Mouse (Mus musculus) gastrocnemius, postnatal 10 days (tissue): ENCODE data around the gene Adat2. TPM values are rescaled to one million over a fixed set of nuclear protein-coding genes. Genes with fewer than 3 reads are reported as not detected.

Experiments
- DNase-seq: peaks from one replicate; pipeline ENCODE4 v3.0.0; 2021; ENCODE audit warnings: mixed read lengths
- long read RNA-seq, 2 experiments: library from polyadenylated mRNA; stranded (forward); transcript quantifications; one replicate each; pipeline ENCODE4 v2.0.0; 2021
- total RNA-seq, 2 experiments: library from RNA; stranded (reverse); gene quantifications; 2 replicates each; pipeline ENCODE4 v1.2.3; 2021

Gene Adat2
- total RNA-seq = 1 to 10 TPM; 3.5 to 3.7 TPM
- long read RNA-seq, experiment 1, partial matches to known transcripts = 0 of 3 reads
- long read RNA-seq, experiment 1, other reads (novel, unspliced or antisense) = 0 of 3 reads
- long read RNA-seq, experiment 2, partial matches to known transcripts = 0 of 4 reads
- long read RNA-seq, experiment 2, other reads (novel, unspliced or antisense) = 0 of 4 reads

- peak; percentile 90 for DNase-seq
These were observed at the start of gene Adat2, which contains the start of gene Pex3 for GRCm38 (mm10) chr10:13552646-13553497. Adat2 (plus strand) TSS chr10:13552894. Pex3 (minus strand) TSS chr10:13553142.

DNA sequence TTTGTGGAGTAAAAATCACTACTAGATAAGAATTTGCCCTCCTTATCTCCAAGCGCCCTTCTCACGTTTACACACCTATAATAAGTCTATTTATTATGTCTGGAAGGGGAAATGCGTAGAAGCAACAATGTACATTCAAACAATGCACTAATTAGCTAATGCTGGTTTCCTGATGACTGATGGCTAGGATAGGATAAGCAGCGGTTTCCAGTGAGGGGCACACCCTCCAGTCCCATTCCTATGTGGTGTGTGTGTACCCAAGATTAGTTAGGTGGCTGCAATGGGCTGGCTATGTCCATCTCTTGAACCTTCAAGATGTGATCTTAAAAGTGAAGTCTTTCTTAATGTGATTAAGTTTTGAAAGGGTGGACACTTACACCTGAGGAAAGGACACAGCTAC, 30.8 kb upstream of the Adat2 start:
- DNase-seq = no peak

GRCm38 (mm10) chr10:13528155-13528554, 24.5 kb upstream of the Adat2 start:
- no peak for DNase-seq

DNA sequence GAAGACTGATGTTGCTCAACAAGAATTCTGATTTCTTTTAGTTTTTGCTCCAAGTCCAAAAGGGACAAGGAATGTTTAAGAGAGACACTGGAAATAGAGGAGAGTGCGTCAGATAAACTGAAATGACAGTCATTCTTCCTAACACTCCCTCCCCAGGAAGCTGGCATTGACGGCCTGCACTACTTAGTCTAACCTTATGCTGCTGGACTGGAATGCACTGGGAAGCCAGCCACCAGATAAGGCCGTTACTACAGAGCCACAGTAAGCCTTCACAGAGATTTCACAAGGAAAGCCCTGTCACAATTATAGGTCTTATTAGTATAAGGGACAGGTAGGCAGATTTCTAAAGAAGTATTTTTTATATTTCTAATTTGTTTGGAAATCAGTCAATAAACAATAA, 17.9 kb upstream of the Adat2 start:
- DNase-seq = no peak

DNA sequence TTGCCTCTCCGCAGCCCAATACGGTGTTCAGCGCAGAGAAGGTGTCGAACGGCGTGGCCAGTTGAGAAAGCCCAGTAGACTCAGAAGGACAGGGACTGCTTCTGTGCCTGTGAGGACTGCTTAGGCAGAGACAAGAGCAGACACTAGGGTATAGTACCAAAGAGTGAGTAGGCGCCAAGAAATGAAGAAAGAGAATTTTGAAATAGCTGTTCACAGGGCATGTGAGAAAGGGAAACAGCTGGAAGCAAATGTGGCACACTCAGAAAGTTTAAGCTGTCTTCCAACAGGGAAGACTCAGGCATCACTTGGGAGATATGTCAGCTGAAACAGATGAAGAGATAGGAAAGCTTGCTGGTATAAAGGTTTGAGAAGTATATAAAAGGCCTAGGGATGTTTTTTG, 16.0 kb upstream of the Adat2 start:
- DNase-seq = no peak

DNA sequence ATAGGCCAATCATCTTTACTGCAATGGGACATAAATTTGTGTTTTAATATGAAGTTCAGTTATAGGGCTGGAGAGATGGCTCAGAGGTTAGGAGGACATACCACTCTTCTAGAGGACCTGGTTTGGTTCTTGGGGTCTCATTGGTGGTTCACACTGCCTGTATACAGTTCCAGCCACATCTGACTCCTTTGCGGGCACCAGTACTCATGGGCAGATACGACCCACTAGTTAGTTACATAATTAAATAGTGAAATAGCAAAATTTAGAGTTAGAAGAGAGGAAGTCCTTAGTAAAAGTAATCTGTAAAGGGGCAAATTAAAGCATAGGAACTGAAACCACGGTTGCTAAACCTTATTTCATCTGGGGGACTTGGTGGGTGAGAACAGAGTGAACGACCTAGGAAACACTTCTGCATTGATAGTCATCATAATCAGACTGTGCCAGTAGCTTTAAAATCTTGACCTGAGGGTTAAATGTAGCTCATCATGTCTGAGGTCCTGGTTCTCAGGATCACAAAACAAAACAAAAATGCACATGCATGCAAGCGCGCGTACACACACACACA, 12.8 kb upstream of the Adat2 start:
- DNase-seq = no peak

DNA sequence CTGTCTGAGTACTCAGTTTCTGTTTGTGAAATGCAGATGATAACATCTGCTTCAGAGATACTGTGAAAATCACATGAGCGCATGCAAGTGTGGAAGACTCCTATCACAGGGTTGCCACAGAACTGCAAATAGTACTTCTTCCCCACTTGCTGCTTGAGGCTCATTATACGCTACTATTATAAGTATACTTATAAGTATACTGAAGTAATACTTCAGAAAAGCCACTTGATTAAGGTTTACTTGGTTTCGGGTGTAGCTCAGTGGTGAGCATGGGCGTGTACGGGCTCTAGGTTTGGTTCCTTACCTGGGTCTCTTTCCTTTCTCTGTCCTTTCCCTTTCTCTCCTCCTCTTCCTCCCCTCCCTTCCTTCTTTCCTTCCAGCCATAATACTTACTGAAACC, 11.0 kb upstream of the Adat2 start:
- no peak for DNase-seq

GRCm38 (mm10) chr10:13553498-13553985, 848 bp downstream of the Adat2 start:
- no peak for DNase-seq

DNA sequence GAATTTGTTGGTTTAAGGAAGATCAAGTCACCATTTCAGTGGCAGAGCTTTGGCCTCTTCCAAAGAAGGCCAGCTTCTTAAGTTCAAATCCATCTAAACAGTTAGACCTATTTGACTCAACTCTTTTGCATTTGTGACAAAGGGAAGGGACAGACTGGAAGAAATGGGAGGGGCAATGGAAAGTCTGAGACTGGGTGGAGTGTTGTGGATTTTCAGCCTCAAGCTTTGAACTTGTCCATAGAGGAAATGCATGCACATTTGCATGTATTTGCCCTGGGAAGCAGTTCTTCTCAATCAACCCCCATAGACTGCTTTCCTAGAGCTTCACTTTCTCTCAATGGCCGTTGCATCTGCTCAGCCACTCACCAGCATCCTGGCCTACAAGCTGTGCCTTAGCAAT, 1.6 kb downstream of the Adat2 start:
- no peak for DNase-seq

DNA sequence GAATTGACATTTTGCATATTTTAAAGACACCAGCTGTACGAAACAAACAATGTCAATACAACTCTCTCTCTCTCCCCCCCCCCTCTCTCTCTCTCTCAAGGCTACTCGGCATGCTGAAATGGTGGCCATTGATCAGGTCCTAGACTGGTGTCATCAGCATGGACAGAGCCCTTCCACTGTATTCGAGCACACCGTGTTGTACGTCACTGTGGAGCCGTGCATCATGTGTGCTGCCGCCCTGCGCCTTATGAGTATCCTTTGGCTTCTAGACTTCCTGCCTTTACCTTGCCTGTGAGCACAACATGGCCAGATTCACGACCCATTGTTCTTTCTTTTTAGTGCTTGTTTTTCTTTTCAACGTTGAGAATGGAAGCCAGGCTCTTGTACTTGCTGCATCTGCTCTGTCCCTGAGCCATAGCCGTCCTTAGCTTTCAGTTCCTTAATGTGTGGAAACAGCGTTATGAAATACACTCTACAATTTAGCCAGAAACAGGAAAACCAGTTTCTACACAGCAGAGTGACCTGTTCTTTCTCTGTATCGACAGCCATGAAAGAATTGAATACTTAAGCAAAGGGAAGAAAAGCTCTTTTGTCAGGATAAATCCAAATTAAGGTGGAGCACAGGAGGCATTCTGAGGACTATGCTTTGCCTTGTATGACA, 7.5 kb downstream of the Adat2 start:
- no peak for DNase-seq

- DNase-seq = peak; percentile 65
These were observed 11.8 kb downstream of the Adat2 start for GRCm38 (mm10) chr10:13564364-13565079.

DNA sequence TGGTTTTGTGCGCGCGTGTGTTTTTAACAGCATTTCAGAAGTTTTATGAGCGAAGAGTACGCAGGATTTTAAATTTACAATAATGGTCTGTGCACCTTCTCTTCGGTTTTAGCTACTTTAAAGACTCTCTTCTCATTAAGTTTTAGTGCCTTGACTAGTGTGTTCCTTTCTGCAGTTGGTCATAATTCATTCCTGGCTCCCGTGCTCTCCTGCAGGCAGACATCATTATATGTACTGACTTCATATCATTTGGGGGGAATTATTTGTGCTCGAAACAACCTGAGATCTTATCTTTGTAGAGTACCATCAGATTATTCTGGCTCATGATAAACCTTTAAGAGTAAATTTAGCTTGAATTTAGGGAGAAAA, 12.4 kb downstream of the Adat2 start:
- no peak for DNase-seq

- DNase-seq = no peak
These were observed 13.7 kb downstream of the Adat2 start for GRCm38 (mm10) chr10:13566393-13566792.

GRCm38 (mm10) chr10:13569818-13570217, 17.1 kb downstream of the Adat2 start:
- no peak for DNase-seq

DNA sequence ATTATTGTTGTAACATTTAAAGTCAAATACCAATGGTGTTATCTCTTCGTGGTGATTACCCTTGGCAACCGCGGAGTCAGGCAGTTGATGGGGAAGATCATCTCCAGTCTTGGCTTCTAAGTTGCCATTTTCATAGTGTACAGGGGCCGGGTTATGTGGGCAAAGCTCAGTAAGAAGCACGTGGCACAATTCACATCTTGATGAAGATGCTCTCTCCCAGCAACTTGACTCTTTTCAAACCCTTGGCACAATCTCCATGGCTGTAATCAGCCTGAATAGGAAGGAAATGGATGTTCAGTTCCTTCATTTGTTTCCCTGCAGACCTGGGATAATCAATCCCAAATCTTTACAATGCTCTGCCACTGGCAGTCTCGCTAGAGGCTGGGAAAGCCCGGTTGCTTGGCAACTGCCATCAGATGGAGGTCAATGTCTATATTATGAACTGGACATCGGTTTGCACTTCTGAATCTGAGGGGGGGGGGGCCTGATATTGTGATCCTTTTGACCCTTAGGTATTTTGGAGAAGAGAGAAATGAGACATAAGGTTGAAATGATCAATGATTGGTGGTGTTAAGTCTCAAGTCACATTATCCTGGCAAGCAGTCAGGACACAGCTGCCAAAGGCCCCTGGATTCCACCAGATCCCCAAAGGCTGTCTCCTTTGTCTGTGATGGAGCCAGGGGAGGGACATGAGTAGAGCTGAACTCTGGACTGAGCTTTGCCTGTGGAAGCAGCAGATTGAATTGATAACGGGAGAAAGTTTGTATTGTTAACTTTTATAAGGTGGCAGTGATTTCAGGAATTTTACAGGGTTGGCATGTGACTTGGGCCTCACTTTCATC, 18.2 kb downstream of the Adat2 start:
- no peak for DNase-seq

- DNase-seq = no peak
These were observed 19.3 kb downstream of the Adat2 start for GRCm38 (mm10) chr10:13572003-13572402.

GRCm38 (mm10) chr10:13572410-13572809, 19.7 kb downstream of the Adat2 start:
- DNase-seq = no peak

DNA sequence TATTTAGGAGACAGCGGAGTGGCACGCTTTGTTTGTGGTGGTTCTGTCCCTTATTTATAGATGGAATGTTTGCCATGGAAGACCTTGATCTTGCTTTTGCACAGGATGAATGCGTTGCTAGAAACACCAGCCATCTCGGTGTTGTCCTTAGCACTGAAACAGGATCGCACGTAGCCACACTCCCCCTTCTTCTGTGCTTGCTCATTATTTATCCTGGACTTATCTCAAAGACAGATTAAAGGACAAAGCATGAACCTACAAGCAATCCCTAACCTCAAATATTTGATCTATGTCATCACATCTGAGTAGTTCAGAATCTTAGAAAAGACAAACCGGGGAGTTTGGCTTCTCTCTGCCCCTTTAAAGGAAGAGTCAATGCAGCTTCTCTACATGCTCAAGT, 24.4 kb downstream of the Adat2 start:
- no peak for DNase-seq

DNA sequence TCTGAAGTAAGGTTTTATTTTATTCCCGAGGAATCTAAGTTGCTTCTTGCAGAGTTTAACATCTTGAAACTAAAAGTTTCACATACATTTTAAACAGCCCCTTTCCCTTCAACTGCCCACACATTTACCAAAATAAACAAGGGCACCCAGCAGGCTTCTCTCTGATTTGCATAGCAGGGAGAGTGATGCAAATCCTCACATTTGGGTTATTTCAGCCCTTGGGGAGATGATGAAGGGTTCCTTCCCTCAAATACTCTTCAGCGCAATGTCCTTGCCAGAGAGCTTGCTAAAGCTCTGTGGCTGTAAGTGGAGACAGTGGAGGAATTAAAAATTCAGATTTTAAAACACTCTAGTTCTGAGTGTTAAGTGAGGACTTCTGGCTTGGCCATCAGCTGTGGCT, 35.2 kb downstream of the Adat2 start:
- no peak for DNase-seq

DNA sequence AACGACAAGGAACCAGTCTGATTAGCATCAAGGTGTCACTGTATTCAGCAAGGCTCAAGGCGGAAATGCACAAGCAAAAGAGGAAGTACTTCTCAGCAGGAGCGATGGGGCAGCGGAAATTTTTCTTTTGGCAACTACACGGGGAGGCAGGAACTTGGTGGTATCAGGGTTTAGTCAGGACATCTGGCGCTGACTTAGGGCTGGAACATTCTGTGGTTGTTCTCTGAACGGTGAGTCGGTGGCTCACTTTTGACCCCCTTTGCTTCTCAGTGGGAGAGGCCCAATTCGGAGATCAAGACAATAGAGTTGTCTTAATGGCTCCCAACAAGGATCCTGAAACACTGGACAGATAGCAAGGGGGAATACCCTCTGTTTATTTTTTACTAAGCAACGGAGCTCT, 39.5 kb downstream of the Adat2 start:
- DNase-seq = no peak

DNA sequence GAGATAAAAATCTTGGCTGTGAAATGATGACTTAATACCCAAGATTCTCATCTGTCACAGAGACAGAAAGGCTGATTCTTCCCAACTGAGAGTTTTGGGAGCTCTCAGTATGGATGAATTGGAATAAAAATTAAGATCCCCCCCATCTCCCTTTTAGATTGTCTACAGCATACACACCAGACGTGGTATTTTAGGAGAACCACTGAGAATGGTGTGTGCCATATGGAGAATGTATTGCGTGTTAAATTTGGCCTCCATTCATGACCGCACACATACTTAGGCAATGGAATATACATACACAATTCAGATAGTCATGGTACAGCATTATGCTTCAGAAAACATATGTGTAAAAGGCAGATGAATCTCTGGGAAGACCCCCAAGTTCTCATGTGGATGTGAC, 40.8 kb downstream of the Adat2 start:
- DNase-seq = no peak
